Mouse (Mus musculus) large intestine, adult 2 months (tissue): ENCODE data around the gene Gnat1. TPM values are rescaled to one million over a fixed set of nuclear protein-coding genes. Genes with fewer than 3 reads are reported as not detected.
"Not testable (repeated sequence)": the region's sequence is repeated elsewhere in the genome, so short reads cannot be mapped to it uniquely, and the experiment has no call there.

Experiments used
- DNase-seq: peaks from one replicate; pipeline ENCODE4 v3.0.0-alpha.2; 2012; ENCODE audit warnings: low read depth, low spot score
- WGBS: fragments of 180-500 bp; shearing (Covaris S2); methylation state at CpG from one replicate; pipeline ENCODE4 v1.1.7; 2018; 5-methylcytosine and 5-hydroxymethylcytosine counted together
- polyA plus RNA-seq: library from polyadenylated mRNA; depleted of rRNA; stranded (reverse); fragments of >200 nt; gene quantifications from 2 replicates; pipeline ENCODE4 v1.2.3, GENCODE M21; 2012

Gnat1 gene
- polyA plus RNA-seq, 1 experiment, result 0.35 TPM

DNA sequence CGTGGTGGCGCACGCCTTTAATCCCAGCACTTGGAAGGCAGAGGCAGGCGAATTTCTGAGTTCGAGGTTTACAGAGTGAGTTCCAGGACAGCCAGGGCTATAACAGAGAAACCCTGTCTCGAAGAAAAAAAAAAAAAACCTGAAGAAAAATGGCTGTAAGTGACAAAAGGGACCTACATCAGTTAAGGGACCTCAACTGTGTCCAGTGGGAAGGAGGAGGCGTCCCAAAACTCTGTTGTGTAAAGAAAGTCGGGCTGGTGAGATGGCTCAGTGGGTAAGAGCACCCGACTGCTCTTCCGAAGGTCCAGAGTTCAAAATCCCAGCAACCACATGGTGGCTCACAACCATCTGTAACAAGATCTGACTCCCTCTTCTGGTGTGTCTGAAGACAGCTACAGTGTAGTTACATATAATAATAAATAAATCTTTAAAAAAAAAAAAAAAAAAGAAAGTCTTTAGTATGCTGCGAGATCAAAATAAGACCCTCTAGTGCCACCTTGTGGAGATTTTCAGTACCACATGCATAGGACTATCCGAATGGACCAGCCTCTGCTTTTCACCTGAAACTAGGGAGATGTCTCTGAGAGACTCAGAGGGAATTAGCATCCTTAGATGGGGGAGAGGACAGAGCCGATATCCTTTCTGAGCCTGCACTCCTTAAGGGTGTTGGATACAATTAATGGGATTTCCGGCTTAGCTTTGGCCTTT is 1.5 kb downstream of the Gnat1 start:
- WGBS, result 33% methylated on average over 14 of the region's 14 CpGs
- not testable (repeated sequence) for DNase-seq

DNA sequence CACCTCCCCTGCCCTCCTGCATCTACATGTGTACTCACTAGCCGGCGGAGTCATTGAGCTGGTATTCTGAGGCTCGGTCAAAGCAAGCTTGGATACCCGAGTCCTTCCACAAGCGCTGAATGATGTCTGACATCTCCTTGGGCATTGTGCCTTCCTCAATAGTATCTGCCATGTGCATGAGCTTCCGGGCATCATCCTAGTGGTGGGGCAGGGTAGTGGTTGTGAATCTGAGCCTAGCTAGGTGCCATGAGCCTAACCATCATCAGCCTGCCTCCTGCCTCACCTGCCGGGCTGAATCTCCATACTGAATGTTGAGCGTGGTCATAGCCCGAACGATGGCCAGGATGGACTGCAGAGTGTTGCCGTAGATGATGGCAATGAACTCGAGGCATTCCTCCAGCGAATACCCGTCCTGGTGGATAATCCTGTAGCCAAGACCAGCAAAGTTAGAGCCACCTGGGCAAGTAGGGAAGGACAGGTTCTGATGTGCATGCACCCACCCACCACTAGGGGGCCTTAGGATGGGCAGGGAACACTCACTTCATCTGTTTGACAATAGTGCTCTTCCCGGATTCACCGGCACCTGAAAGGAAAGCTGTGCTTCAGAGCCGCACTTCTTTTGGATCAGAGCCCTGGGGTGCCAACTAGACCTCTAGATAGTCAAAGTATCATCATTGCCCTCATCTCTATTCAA is 2.3 kb downstream of the Gnat1 start:
- DNase-seq, result no peak

DNA sequence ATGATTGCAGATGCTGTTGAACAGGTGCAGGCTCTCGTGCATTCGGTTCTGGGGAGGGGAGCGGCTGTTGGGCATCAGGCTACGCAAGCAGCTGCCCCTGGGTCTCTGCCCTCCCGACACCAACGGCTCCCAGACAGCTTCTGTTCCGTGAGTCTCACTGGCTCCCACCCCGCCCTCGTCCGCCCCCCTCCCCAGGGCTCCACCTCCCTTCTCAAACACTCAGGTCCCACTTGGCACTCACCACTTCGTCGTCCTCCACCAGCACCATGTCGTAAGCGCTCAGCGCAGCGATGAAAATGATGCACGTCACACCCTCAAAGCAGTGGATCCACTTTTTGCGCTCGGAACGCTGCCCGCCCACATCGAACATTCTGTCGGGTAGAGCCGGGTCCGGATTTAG is 3.2 kb downstream of the Gnat1 start:
- WGBS, result 3% methylated on average over 25 of the region's 25 CpGs
- no peak for DNase-seq

More for the DNA sequence above, 2.3 kb downstream of the Gnat1 start:
- 21% methylated on average over 17 of the region's 17 CpGs for WGBS

DNA sequence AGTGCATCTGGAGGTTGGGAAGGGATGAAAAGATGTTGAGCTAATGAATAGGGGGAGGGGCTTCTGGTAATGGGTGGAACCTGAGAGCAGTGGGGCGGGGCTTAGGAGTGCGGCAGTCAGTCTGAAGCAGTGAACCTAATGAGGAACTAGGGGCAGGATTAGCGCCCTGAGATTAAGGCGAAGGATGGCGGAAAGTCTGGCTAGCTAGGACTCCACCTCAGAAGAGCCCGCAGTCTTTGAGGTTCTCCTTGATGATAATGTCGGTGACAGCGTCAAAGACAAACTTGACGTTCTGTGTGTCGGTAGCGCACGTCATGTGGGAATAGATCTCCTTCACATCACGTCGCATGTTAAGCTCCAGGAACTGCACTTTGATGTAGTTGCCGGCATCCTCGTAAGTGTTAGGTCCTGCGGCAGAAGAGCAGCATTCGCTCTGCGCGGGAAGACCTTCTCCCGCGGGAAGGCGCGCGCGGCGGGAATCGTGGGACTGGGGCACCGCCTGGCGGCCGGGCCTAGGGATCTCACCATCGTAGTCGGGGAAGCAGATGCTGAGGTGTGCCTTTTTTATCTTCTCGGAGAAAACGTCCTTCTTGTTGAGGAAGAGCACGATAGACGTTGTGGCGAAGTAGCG is 3.7 kb downstream of the Gnat1 start:
- 2% methylated on average over 39 of the region's 39 CpGs for WGBS
- DNase-seq, result no peak

DNA sequence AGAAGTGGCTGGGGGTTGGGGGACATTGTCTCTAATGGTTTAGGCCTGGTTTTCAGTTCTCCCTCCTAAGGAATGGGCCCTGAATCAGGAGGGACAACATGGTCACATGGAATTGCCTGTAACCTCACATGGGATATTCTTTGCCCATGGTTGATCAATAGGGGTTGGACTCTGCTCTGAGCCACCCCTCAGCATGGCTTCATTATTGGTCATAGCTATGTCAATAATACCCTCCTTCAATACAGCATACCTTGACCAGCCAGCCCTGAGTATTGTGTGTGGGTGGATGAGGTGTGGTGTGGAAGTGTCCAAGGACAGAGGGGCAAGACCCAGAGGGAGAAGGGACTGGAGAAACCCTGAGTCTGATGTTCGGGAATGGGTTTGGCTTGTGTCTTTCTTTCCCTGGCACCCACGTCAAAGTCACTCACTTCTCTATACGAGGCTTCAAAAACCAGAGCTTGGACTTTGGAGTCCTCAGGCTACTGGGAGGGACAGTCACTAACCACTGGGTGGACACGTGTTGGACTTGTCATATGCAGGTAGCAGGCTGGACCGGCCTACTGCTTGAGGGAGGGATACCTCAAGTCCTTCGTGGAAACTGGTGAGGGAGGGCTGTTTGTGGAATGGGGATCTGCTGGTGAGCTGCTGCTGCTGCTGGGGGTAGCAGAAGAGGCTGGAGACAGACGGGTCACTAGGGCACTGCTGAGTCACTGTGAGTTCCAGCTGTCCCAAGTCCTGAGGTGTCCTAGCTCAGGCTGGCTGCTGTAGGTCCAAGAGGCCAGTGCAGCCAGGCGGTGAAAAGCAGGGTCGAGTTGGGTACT is 4.7 kb downstream of the Gnat1 start:
- WGBS, result 68% methylated on average over 9 of the region's 9 CpGs
- DNase-seq, result no peak

DNA sequence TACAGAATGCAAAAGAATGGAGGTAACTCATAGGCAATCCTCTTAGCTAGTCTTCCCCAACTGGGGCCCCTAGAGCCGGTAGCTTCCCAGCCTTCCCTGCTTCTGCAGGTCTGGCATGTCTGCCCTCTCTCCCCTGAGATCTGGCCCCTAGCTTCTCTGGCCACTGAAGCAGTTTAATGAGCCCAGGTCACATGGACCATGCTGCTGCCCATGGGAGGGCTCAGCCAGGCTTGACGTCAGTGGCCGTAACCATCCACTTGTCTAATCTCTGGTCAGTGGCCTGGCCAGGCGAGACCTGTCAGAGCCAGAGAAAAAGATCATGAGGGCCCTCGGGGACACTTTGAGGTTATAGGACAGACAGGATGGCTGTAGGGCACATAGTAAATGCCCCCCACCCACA is 9.3 kb downstream of the Gnat1 start:
- DNase-seq, result no peak
- WGBS, result 79% methylated on average over 5 of the region's 5 CpGs

DNA sequence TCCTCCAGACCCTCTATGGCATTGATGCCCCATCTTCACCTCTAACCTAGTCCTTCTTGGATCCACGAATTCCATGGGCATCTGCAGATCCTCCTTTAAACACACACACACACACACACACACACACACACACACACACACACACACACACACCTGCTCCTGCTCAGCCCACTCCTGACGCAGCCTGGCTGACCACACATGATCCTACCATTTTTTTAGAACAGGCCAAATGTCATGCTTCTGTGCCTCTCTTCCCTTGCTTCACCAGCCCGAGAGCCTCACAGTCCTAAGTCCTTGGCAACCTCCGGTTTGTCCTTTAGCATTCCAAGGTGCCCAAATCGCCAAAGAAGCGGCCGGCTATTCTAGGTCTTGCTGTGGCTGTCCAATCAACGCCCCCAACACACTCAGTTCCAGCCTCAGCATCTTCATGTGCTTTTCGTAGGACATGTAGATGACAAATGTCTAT is 10.0 kb downstream of the Gnat1 start, which contains the start of gene Slc38a3:
TSS of gene Slc38a3 (minus strand) at position 51 of the 466 bp plus-strand sequence.
- WGBS, result 87% methylated on average over 9 of the region's 9 CpGs
- DNase-seq, result no peak

DNA sequence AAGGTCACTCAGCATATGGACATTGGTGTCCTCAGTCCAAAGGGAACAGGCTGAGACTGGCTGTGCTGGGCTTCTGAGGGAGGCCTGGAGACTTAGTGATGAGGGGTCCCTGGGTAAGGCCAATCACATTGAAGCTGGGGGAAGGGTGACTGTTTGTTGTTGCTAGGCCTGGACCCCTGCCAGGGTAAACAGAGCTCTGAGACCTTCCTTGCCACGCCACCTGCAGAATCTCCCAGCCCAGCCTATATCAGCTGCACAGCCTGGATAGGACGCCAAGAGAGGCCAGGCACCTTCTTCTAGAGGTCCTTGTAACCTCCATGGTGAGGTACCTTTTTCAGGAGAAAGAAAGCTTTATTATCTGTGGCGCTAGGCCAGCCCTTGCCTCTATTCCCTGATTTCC is 10.6 kb downstream of the Gnat1 start:
- DNase-seq, result no peak
- WGBS, result 50% methylated on average over 3 of the region's 3 CpGs

DNA sequence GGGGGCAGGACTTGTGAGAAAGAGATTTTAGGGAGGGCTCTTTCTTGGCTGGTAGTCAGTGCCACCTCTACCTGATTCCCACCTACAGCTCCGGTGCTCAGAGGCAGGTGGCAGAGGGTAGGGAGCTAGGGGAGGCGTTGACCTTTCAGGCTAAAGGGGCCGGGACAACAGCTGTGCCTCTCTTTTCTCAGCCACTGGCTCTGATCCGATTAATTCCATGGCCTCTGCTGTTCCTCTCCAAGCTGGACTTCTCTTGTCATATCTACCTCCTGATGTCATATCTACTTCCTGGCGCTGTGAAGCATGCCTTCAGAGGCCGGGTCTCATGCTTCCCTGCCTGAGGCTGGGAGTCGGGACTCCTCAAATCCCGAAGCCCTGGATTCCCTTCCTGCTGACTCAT is 11.5 kb downstream of the Gnat1 start:
- no peak for DNase-seq
- WGBS, result 60% methylated on average over 8 of the region's 8 CpGs

DNA sequence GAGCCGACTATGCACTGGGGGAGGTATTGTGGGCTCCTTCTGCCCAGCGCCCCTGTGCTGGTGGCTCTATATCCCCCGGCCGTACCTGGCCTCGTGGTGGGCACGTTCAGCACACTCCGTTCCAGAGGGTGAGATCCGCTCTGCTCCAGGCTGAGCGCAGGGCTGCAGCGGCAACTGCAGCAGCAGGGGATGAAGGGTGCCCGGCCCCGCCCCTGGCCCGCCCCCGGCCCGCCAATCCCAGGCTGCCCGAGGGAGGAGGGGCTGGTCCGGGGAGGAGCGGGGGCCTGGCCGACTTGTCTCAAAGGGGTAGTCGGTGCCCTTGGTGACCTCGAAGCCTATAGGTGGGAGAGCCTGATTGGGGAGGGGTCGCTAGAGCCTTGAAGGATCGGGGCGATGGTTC is 12.3 kb downstream of the Gnat1 start:
- no peak for DNase-seq
- 3% methylated on average over 24 of the region's 24 CpGs for WGBS

DNA sequence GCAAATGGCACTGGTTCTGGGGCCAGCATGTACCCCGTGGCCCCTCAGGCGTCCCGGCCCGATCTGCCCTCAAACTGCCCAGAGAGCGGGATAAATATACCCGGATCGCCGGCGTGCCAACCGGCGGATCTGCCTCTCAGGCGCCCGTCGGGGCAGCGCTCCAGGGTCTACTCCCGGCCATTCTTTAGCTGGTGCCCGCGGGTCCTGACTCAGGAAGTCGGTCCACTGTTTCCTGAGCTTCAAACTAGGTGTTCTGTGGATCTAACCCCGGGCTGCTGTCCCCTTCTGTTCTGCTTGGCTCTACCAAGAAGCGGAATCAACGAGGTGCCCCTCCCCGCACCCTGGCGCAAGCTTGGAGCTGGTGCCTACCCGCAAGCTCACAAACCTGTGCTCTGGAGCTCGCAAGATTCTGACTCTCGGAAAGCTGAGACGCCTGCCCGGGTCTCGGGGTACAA is 12.7 kb downstream of the Gnat1 start:
- WGBS, result 2% methylated on average over 30 of the region's 30 CpGs
- DNase-seq, result no peak

DNA sequence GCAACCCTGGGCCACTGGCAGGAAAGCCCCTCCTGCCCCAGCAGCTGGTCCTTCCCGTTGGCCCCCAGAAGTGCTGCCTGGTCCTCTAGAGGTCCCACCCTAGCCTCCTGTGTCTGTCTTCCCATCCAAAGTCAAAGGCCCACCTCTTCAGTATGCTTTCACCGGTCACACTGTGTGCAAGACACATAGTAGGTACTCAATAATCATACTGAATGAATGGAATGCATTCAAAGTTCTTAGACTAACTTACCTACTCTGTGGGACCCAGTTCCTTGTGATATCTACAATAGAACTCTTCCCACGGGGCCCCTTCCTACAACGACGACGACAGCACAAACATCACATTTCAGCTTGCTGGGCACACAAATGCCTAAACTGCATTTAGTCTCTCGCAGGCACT is 14.2 kb downstream of the Gnat1 start:
- DNase-seq, result no peak
- 78% methylated on average over 7 of the region's 7 CpGs for WGBS

DNA sequence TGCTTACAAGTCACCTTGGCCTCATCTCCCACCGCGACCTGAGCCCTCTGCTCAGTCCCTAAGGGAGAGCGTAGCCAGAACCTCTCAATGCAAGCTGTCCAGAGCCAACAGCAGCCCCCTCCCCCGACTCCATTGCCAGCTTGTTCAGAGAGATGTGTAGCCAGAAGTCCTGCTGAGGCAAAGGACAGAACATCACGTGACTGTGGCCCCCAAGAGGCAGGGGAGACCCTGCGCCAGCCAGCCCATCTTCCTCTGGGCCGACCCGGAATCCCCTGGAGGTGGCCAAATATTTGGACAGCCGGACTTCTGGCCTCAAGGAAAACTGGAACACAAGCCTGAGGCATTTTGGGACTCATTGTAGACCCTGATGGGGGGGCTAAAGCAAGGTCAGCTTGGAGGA is 16.0 kb downstream of the Gnat1 start:
- WGBS, result 75% methylated on average over 9 of the region's 9 CpGs
- DNase-seq, result no peak

DNA sequence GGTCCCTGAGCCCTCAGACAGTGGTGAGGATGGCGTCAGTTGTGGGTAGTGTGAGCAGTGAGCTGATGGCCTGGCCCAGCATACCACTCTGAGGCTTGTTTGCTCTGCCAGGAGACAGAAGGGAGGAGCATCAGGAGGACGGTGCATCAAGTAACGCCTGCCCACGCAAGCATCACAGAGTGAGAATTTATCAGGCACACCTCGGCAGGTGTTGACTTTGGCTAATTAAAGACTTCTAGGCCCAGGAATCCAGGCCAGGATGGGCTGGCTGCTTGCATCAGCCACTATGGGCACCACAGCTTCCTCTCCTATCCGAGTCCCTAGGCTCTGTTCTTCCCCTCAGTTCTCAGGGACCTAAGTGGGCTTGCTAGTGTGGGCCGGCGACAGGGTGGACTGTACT is 17.2 kb downstream of the Gnat1 start:
- 80% methylated on average over 8 of the region's 8 CpGs for WGBS
- DNase-seq, result no peak

DNA sequence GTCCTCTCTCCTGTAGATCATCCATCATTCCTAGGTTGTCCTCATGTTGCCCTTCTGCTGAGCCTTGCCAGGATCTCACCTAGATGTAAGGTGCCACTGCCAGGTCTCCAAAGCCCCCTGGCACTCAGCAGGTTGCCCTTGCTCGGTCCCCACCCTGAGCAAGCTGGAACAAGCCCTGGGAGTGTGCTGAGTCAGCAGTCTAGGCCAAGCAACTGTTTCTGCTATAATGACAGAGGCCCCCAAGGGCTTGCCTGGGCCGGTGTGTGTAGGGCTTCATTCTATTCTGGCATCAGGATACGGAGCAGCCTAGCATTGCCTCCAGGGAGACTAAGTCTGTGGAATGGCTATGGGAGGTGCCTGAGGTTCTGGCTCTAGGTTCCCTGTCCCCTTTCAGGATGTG is 18.7 kb downstream of the Gnat1 start:
- 66% methylated on average over 3 of the region's 3 CpGs for WGBS
- no peak for DNase-seq

DNA sequence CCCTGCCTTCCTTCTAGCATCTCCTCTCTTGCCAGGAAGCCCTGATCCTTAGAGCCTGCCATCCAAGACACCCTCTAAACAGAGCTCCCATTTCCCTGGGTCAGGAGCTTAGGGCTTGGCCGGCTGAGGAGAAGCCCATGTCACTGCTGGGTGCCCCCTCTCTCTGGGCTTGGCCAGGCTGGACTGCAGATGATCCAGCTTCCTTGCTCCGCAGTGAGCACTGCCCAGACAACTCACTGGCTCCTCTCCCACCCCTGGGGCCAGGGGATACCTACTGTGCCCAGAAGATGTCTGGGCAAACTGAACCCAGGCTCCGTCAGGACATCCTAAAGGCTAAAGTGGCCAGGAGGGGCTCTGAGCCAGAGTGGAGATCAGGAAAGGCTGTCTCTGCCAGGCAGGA is 19.6 kb downstream of the Gnat1 start:
- WGBS, result 69% methylated on average over 3 of the region's 3 CpGs
- DNase-seq, result no peak

DNA sequence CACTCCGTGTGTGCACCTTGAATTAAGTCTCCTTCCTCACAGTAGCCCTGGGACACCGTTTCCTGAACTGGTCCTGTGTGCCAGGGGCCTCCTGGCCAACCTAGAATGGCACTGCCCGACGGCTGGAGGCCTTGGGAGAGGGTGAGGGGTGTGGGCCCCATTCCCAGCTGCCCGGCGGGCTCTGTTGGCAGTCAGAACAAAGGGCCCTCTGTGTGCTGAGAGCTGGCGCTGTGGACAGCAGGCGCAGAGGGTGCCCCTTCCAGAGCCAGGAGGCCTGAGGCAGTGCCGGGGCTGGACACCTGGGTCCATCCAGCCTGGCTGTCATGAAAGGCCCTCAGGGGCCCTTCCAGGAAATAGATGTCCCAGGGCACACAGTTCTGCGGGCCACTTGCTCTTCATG is 20.0 kb downstream of the Gnat1 start:
- no peak for DNase-seq
- 52% methylated on average over 10 of the region's 10 CpGs for WGBS

DNA sequence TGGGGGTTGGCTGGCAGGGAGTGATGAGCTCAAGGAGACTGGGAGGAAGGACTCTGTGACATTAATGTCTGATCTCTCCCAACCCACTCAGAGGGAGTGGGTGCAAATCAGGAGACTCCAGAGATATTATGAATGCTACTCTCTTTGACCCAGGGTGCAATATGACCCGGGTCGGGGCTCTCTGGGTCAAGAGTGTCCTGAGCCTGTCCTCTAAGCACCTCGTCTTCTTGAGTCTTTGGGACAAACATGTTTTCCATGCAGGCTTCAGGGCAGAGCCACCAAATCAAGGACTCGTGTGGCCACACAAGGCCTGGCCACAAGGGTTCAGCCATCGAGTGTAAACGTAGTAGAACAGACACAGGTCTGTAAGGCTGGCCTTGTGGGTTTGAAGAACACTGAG is 21.4 kb downstream of the Gnat1 start:
- 89% methylated on average over 6 of the region's 6 CpGs for WGBS
- no peak for DNase-seq

DNA sequence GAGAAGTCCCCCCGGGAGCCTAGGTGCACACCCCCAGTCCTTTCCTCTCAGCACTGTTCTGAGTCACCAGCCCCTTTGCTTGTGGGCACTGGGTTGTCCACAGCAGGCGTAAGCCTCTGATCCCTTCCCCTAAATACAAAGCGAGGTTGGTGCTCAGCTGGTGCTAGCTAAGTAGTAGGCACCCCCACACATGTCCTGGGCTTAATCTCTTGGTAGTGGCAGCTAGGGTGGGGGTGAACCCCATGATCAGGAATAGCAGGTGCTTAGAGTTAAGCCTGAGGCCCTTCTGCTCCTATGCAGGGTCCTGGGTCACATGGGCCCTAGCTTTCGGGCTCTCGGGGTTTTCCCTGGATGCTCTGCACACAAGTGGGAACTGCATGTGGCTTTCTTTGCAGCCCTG is 22.4 kb downstream of the Gnat1 start:
- 91% methylated on average over 5 of the region's 5 CpGs for WGBS
- no peak for DNase-seq

DNA sequence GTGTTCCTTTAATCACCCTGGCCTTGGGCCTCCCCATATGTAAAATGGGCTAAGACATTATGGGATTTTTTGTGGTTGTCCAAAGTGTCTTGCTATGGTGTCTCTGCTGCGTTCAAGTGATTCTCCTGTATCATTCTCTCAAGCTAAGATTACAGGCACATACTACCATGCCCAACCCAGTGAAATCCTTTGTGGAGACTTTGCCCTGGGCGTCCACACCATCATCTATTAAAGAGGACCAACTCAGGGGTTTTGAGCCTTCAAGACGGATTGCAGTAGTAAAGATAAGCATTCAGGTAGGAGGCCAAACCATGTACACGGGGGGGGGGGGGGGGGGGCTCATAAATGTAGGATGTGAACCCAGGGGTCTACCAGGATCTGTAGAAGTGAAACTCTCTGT is 24.9 kb downstream of the Gnat1 start:
- no peak for DNase-seq
- WGBS, result 38% methylated on average over 4 of the region's 4 CpGs
